Mouse (Mus musculus) ovary, adult 2 months (tissue): ENCODE data around the gene Polr2e. TPM values are rescaled to one million over a fixed set of nuclear protein-coding genes. Genes with fewer than 3 reads are reported as not detected.

Source experiments
- polyA plus RNA-seq: library from polyadenylated mRNA; depleted of rRNA; stranded (reverse); fragments of >200 nt; gene quantifications from 2 replicates; pipeline ENCODE4 v1.2.3, GENCODE M21; 2012; rRNA removed

Polr2e gene
- 406 and 421 TPM in 2 replicates for polyA plus RNA-seq

GRCm38 (mm10) chr10:80039559-80039979 is at the start of gene Polr2e:
TSS of gene Polr2e (minus strand) at chr10:80039795.

GRCm38 (mm10) chr10:80047041-80047565 is 7.5 kb upstream of the Polr2e start, which contains the start of gene Gpx4:
TSS of gene Gpx4 (plus strand) at chr10:80047166.

GRCm38 (mm10) chr10:80016511-80016910 is 23.1 kb downstream of the Polr2e start, which contains the start of gene Arhgap45:
TSS of gene Arhgap45 (plus strand) at chr10:80016653.

GRCm38 (mm10) chr10:79996272-79997033 is 43.1 kb downstream of the Polr2e start, which contains the start of gene Abca7:
TSS of gene Abca7 (plus strand) at chr10:79996494.

GRCm38 (mm10) chr10:79988506-79989271 is 50.9 kb downstream of the Polr2e start, which contains the start of gene Cnn2:
TSS of gene Cnn2 (plus strand) at chr10:79988584.

Other genes starting within 250 kb of the Polr2e start
- 0.20 and 0.37 TPM in 2 replicates for gene Prss57, start 248.8 kb downstream of the Polr2e start, polyA plus RNA-seq
- gene Palm, start 246.2 kb downstream of the Polr2e start, polyA plus RNA-seq, result 90.7 and 101 TPM in 2 replicates
- 5.1 and 6.2 TPM in 2 replicates for gene Misp, start 218.8 kb downstream of the Polr2e start, polyA plus RNA-seq
- gene Ptbp1, start 185.4 kb downstream of the Polr2e start, polyA plus RNA-seq, result 420 and 461 TPM in 2 replicates
- 9.7 and 11.8 TPM in 2 replicates for gene Prtn3, start 165.3 kb downstream of the Polr2e start, polyA plus RNA-seq
- gene Plppr3, start 165.2 kb downstream of the Polr2e start, polyA plus RNA-seq, result 55.3 and 72.1 TPM in 2 replicates
- 0.20 and 1.7 TPM in 2 replicates for gene Elane, start 153.5 kb downstream of the Polr2e start, polyA plus RNA-seq
- gene Cfd, start 148.9 kb downstream of the Polr2e start, polyA plus RNA-seq, result 3,404 and 4,096 TPM in 2 replicates
- gene Med16, start 130.9 kb downstream of the Polr2e start, polyA plus RNA-seq, result 147 and 148 TPM in 2 replicates
- not detected in 2 replicates for gene Gm26602, start 128.9 kb downstream of the Polr2e start, polyA plus RNA-seq
- 11.7 and 14.4 TPM in 2 replicates for gene Kiss1r, start 122.8 kb downstream of the Polr2e start, polyA plus RNA-seq
- 253 and 262 TPM in 2 replicates for gene R3hdm4, start 118.6 kb downstream of the Polr2e start, polyA plus RNA-seq
- 12.3 and 12.7 TPM in 2 replicates for gene Arid3a, start 112.8 kb downstream of the Polr2e start, polyA plus RNA-seq
- gene Wdr18, start 79.6 kb downstream of the Polr2e start, polyA plus RNA-seq, result 93.7 and 94.3 TPM in 2 replicates
- gene Grin3b, start 69.1 kb downstream of the Polr2e start, polyA plus RNA-seq, result 0.26 and 0.77 TPM in 2 replicates
- gene Tmem259, start 55.5 kb downstream of the Polr2e start, polyA plus RNA-seq, result 471 and 485 TPM in 2 replicates
- 287 and 331 TPM in 2 replicates for gene Cnn2, start 51.2 kb downstream of the Polr2e start, polyA plus RNA-seq
- gene Abca7, start 43.3 kb downstream of the Polr2e start, polyA plus RNA-seq, result 20.1 and 25.5 TPM in 2 replicates
- gene Arhgap45, start 23.1 kb downstream of the Polr2e start, polyA plus RNA-seq, result 23.1 and 27.9 TPM in 2 replicates
- gene Gpx4, start 7.4 kb upstream of the Polr2e start, polyA plus RNA-seq, result 613 and 620 TPM in 2 replicates
- gene Sbno2, start 65.8 kb upstream of the Polr2e start, polyA plus RNA-seq, result 85.9 and 89.3 TPM in 2 replicates
- gene Stk11, start 76.0 kb upstream of the Polr2e start, polyA plus RNA-seq, result 186 and 203 TPM in 2 replicates
- gene Atp5d, start 98.8 kb upstream of the Polr2e start, polyA plus RNA-seq, result 1,675 and 3,137 TPM in 2 replicates
- gene Cbarp, start 101.0 kb upstream of the Polr2e start, polyA plus RNA-seq, result 58.9 and 61.5 TPM in 2 replicates
- 221 and 248 TPM in 2 replicates for gene Midn, start 108.5 kb upstream of the Polr2e start, polyA plus RNA-seq
- 166 and 186 TPM in 2 replicates for gene Cirbp, start 126.2 kb upstream of the Polr2e start, polyA plus RNA-seq
- 11.6 and 15.0 TPM in 2 replicates for gene 1600002K03Rik, start 133.1 kb upstream of the Polr2e start, polyA plus RNA-seq
- gene Efna2, start 139.7 kb upstream of the Polr2e start, polyA plus RNA-seq, result 24.1 and 27.6 TPM in 2 replicates
- 50.0 and 52.1 TPM in 2 replicates for gene Mum1, start 186.6 kb upstream of the Polr2e start, polyA plus RNA-seq
- gene Ndufs7, start 209.3 kb upstream of the Polr2e start, polyA plus RNA-seq, result 763 TPM in 2 replicates
- gene Gamt, start 221.2 kb upstream of the Polr2e start, polyA plus RNA-seq, result 151 and 218 TPM in 2 replicates
- 82.9 and 83.0 TPM in 2 replicates for gene Dazap1, start 221.7 kb upstream of the Polr2e start, polyA plus RNA-seq